Mouse (Mus musculus) frontal cortex, postnatal 10 days (tissue): ENCODE data around the gene Gas8.
"Not testable (repeated sequence)": the region's sequence is repeated elsewhere in the genome, so short reads cannot be mapped to it uniquely, and the experiment has no call there.

Source experiments
- DNase-seq, 2 experiments: peaks; one replicate each; pipeline ENCODE4 v3.0.0; 2022; ENCODE audit warnings: low spot score in 2 of 2, mixed read lengths in 1 of 2

Gene Gas8

GRCm38 (mm10) chr8:123518667-123519066, at the start of gene Gas8:
Gene Gas8, plus strand, starts transcription at chr8:123518834.
- peak; percentile 83 to 87 for DNase-seq

DNA sequence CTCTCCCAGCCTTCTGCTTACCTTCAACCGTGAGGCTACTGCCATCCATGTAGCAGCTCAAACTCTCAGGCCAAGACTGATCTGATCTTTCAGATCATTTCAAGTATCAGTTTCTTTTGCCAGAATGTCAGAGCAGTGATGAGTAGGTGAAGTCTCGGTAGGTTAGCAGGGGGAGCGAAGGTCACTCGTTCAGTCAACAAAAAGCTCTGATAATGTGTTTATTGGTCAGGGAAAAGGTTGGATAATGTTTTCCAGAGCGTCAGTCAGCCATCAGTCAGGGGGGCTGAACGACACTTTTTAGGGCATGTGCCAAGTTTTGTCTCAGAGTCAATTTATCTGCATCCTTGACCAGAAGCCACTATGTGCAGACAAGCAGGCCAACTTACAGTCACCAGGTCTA, 45.6 kb upstream of the Gas8 start:
- not testable (repeated sequence) for DNase-seq

DNA sequence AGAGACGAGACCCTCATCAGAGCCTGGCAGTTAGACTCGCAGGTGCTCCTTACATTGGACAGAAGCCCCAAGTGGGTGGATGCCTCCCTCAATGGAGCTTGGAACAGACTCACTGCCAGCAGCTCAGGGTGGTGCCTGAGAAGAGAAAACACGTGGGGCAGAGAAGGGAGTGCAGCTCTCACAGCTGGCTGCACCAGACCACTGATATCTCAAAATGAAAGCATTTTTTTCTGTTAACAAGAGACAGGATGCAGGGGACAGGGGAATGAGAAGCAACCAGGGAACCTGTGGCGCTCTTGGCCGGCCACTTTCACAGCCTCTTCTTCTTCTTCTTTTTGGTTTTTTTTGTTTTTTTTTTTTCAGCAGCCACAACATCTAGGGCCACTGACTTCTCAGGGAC, 44.1 kb upstream of the Gas8 start:
- not testable (repeated sequence) for DNase-seq

DNA sequence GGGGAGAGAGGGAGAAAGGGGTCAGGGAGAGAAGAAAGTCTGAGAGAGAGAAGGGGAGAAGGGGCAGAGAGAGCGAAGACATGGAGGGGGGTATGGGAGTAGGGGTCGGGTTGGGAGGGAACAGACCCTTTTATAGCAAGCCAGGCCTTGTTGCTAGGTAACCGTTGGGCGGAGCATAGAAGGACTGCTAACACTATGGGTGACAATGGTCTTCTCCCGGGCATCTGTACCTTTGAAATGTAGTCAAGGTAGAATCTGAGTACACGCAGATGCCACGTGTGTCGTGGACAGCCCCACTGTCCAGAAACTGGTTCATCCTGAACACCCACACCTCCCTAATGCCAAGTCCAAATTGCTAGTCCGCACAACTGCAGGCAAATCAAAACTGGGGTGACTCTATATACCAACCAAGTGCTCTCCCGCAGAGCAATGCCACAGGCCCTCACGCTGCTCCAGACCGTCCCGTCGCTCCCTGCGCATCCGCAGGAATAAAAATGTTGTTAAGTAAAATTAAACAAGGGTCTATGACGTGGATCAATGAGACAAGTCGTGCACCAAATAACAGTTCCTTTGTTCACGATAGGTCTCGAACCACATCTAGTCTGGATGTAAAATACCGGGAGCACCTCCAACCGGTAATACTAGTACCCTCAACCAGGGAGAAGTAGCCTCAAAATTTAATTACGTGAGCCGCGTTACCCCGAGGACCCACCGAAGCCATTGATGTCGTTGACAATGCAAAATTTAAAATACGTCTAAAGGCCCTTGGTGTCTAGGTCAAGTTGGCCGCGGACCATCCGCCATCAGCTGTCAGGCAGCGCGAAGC, 41.5 kb upstream of the Gas8 start:
- no peak for DNase-seq

- peak; percentile 90 to 91 for DNase-seq
Measured at GRCm38 (mm10) chr8:123477737-123478258, 40.8 kb upstream of the Gas8 start, which contains the start of gene Afg3l1. Gene Afg3l1, plus strand, starts transcription at chr8:123477903.

DNA sequence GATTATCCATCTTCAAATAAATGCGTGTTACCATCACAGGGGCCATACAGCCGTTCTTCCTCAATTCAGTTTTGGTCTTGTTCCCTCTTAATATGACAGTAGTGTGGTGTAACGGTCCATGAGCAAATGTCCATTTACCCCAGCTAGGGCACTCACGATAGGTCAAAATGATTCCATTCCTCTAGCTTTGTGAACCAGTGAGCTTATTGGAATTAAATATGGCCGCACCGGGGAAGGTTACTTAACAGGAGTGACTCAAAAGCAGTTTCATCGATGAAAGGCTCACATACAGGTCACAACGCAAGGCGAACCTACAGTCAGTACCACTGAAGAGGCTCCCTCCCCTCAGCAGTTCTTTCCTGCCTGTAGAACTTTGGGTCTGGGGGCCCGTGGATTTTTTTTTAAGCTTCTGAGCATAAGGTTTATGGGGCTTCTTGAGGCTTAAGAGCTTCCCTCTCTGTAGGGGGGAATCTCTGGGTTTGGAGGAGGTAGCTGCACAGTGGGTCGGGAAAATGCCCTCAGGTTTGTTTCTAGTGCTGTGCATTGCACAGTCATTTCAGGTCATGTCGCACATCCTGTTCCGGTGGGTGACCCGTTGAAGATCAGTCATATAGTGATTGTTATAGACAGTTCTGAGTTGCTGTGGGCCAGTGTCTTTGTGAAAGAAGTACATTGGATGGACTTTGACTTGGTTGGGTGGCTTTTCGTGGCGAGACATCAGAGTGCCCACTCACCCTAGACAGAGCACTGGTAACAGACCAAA, 40.0 kb upstream of the Gas8 start:
- no peak for DNase-seq

- no peak for DNase-seq
Measured at GRCm38 (mm10) chr8:123482627-123483026, 36.0 kb upstream of the Gas8 start.

DNA sequence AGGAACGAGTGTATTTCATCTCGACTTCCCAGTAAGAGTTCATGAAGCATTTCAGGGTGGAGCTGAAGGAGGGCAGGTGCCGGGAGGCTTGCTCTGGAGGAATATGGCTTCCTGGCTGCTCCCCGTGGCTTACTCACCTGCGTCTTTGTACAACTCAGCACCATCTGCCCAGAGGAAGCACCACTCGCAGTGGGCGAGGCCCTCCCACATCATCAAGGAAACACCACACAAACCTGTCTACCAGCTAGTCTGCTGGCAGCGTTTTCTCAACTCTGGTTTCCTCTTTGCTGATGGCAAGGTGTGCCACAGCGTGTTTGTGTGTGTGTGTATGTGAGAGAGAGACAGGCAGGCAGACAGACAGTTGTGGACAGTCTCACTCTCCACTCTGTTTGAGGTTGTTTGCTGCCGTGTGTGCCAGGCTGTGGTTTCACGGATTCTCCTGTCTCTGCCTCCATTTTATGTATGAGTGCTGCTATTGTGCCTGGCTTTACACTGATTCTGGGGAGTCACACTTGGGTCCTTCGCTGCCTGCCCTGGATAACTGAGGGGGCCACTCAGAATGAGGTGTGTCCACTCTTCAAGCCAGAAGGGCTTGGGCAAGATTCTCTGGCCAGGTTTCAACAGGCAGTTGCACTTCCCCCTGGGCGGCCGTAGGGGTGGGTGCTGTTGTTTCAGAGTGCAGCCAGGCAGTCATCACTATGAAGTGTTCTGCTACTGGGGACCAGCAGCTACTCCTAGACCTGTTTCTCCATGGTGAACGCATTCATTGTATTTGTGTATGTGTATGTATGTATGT, 27.2 kb upstream of the Gas8 start:
- DNase-seq, result no peak

DNA sequence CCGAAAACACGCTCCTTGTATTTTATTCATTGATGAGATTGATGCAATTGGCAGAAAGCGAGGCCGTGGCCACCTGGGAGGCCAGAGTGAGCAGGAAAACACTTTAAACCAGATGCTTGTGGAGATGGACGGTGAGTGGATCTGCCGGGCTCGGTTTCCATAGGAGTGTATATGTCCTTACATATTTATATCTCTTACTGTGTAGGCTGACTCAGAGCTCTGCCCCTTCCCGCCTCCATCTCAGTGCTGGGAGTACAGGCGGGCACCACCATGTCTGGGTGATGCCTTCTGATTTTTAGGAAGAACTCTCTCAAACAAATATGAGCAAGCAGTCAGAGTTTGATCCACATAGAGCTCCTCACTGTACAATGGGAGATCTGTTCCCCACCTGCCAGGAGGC, 25.7 kb upstream of the Gas8 start:
- DNase-seq, result no peak

- DNase-seq, result no peak
Measured at GRCm38 (mm10) chr8:123497699-123498098, 20.9 kb upstream of the Gas8 start.

DNA sequence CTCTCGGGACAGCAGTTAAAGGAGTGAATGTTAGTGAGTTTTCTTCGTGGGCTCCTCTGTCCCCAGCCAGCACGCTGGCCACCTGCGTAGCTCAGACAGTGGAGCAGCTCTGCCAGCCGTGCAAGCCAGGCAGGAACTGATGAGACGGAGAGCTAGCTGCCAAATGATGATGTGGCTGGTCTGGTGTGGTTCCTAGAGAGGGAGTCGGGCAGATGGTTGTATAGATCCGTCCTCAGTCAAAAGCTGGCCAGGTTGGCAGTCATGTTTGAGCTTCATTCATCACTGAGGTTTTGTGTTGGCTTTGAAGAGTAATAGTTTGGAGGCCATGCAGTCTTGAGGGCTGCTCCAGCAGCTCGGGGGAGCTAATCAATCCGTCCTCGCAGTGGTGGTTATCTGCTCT, 19.7 kb upstream of the Gas8 start:
- DNase-seq, result no peak

DNA sequence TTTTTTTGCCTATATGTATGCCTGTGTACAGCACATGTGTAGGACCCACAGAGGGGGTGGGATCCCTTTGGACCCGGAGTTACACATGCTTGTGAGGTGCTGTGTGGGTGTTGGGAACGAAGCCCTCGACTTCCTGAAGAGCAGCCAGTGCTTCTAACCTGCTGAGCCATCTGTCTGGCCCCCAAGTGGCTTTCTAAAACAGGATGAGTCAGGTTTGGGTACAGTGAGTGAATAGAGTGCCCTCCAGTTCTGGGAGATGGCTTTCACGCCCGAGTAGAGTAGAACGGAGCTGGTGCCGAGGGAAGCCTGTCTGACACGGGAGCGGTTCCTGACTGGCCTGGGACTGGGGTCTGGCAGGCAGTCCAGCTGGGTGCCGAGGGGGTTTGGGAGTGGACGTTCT, 19.1 kb upstream of the Gas8 start:
- no peak for DNase-seq

DNA sequence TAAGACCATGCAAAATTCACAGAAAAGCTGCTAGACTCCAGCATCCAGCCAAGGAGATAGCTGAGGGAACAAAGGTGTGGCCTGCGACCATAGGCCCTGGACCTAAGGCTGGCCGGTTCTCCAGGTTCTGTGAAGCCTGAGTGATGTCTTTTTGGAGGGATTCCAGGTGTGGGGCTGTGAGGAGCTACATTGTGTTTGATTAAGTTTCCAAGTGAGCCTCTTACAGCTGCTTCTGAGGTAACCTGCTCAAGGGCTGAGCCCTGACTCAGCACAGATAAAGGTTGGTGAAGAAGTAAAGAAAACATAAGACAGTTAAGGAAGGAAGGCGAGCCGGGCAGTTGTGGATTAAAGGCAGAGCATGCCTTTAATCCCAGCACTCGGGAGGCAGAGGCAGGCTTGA, 16.4 kb upstream of the Gas8 start:
- no peak for DNase-seq

DNA sequence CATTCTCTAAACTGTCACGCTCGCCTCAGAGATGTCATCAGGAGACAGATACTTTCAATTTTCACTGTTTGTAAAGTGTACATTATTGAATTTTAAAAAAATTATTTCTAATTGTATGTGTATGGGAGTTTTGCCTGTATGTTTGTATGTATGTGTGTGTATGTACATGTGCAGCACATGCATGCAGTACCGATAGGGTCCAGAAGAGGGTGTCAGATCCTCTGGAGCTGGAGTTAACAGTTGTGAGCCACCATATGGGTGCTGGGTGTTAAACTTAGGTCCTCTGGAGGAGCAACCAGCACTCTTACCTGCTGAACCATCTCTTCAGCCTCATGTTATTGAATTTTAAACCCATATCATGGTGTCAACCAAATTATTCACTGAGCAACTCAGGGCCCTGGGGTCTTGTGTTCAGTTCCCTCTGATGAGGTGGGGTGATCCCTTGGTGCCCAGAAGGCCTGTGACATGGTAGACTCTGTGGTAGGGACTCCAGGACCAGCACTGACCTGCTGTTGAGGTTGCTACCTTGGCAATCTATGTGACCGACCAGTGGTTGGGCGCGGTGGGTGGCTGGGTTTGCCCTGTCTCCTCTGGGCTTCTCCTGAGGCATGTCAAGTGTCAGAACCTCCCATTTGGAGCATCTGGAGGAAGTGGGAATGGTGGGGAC, 14.7 kb upstream of the Gas8 start:
- no peak for DNase-seq

DNA sequence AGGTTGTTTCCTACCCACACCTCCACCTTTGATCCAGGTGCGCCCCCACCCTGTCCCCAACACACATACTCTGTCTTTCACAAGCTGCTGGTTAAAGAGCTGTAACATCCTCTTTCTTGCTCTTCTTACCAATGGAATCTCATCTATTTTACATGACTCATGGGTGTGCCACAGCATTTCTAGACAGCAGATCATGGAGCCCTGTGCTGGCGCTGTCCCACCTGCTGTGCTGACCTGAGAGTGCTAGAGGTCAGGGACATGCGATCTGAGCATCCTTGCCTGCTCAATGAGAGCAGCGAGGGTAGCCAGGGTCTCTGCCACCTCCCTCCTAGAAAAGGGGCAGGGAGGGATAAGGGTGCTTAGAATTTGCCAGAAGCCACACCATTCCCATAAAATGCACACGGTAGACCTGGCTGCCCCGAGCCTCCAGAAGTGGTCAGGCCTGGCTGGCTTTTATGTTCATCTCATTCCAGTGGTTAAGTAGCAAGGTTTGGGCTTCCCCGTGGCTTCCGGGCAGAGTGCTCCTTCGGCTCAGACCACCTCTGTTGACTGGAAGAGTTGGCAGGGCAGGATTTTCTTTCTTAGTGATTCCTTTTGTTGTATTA, 13.9 kb upstream of the Gas8 start:
- no peak for DNase-seq

DNA sequence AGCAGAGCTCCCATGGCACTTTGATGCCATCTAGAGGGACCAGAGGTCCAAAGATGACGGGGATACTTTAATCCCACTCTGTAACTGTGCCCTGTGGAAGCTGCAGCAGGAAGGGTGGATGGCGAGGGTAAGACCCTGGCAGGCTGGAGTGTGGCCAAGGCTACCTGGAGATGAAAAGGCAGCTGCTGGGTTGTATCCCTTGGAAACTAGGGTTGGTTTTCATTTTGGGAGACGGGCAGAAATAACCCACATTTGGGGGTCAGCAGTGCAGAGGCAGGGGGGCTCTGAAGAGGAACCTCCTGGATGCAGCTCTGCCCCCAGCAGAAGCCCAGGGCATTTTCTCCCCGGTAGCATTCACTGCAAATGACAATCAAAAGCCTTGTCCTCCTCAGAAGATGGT, 13.4 kb upstream of the Gas8 start:
- DNase-seq, result no peak

GRCm38 (mm10) chr8:123505695-123506094, 12.9 kb upstream of the Gas8 start:
- no peak for DNase-seq

GRCm38 (mm10) chr8:123507153-123507552, 11.5 kb upstream of the Gas8 start:
- DNase-seq, result no peak

GRCm38 (mm10) chr8:123510819-123511218, 7.8 kb upstream of the Gas8 start:
- no peak for DNase-seq

DNA sequence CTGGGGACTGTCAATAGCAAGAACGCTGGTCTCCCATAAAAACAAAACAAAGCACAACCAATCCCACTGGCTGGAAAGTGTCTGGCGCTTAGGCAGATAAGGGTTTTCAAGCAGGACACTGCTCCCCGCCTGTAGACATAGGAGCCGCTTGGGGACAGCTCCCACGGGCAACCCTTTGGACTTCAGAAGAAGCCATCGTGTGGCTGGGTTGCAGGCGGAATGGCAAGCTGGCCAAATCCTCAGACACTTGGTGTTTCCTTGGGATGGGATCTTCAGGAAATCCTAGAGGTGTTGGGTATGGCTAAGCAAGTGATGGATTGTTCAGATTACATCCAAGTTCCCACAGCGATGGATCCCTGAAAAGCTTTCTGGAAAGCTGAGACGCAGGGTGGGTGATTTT, 4.5 kb upstream of the Gas8 start:
- no peak for DNase-seq
